Mouse (Mus musculus): ENCODE results near the gene Tmed8.
"Not testable (repeated sequence)": the region's sequence is repeated elsewhere in the genome, so short reads cannot be mapped to it uniquely, and the experiment has no call there.

Tmed8 gene

GRCm38 (mm10) chr12:87158099-87158498 lies 42.2 kb downstream of the Tmed8 start:
- no peak for DNase-seq

DNA sequence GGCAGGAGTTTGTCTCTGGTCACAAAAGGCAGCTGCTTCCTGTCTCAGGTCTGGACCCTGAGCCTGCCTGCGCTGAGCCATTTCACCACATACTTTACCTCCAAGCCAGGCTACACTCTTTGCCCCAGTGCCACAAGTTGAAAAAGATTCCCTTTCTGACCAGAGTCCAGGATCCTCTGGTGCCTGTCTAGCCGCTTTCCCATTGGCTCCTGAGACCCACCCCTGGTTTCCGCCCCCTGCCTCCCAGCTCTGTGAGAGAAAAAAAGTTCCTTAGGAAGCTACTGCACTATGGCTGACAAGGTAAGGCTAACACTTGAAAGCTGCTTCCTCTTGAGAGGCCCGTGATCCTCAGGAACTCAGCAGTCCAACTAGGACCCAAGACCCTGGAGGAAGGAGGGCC lies 42.9 kb downstream of the Tmed8 start:
- DNase-seq = no peak

- not testable (repeated sequence) for DNase-seq
Observed at GRCm38 (mm10) chr12:87154448-87154847, 45.8 kb downstream of the Tmed8 start.

- no peak for DNase-seq
Observed at GRCm38 (mm10) chr12:87149471-87149870, 50.8 kb downstream of the Tmed8 start.

DNA sequence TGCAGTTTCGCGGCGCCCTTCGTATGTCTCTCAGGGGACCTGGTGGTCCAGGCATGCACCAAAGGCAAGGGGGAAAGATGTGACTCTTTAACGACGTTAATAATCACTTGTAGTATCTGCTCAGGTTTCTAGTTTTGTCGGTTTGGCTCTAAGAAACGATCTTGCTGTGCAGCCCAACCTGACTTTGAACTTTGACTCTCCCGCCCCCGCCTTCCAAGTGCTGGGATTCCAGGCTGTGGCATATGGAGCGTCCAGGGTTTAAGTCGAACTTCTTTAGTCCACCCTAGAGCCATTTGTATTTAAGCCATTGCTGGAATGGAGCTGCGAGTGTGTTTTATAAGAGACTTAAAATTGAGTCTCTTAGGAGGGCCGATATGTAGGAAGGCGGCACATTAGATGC lies 52.1 kb downstream of the Tmed8 start:
- DNase-seq = peak in 1 of 2 experiments; percentile 17

DNA sequence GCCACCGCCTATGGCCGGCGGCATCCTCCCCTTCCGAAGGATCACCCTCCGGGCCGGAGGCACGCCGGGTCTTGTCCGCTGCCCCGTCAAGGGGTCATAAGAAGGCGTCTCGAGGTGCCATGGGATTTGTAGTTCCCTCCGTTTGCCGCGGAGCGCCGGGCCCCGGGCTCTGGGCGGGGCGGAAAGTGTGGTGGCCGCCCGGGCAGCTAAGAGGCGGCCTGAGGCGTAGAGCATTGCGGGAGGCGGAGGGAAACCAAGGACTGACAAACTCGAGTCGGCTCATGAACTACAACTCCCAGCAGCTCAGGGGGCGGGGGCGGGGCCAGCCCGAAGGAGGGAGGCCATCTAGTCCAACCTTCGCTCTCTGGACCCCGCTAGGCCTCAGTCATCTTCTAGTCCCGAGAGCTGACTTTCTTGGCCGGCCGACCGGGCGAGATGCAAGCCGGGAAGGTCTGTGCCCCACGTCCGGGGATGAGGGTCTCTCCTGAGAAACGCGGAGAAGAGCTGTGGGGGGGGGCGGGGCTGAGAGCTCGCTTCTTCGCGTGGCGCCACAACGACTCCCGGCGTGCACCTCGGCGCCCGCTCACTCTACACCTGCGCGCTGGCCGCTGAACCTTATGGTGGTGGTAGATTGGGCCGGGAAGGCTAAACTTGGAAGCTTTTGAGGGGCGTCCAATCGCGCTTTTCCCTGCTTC lies 52.7 kb downstream of the Tmed8 start, which contains the start of gene Pomt2:
Gene Pomt2, minus strand, starts transcription at position 574 of the 695 bp plus-strand sequence.
- DNase-seq = peak; percentile 88 to 92

GRCm38 (mm10) chr12:87146966-87147365 lies 53.3 kb downstream of the Tmed8 start, which contains the start of gene Gstz1:
Gene Gstz1 (plus strand): TSS chr12:87147165.
- peak; percentile 75 to 79 for DNase-seq

- DNase-seq = no peak
Observed at GRCm38 (mm10) chr12:87142156-87142555, 58.1 kb downstream of the Tmed8 start.

DNA sequence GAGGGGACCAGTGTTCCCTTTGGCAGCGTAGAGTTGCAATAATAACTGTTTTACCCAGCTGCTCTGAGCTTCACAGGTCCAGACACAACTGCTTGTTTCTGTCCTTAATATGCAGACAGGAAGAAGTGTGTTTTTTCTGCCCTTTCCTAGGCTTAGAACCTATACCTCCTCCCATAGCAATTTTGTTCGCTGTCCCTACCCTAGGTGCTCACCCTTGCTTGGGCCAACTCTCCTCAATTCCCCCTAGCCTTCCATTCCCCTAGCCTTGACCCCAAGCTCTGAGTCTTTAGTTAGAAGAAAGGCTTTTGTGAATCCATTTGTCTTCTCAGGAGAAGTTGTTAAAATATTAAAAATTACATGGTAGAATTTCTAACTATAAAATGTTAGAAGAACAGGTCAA lies 61.5 kb downstream of the Tmed8 start:
- no peak for DNase-seq

DNA sequence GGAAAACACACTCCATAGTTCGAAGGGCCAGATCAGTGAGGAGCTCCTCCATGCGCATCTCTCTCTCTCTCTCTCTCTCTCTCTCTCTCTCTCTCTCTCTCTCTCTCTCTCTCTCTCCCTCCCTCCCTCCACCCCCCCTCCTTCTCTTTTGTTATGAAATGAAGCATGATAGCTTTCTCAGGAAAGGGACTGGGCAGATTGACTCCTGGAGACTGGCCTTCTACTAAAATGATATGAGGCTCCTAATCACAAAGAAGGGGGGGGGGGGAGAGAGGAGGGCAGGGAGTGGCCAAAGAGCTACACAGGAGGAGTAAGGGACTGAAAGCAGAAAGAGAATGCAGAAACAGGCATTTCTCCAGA lies 61.9 kb downstream of the Tmed8 start:
- no peak for DNase-seq

DNA sequence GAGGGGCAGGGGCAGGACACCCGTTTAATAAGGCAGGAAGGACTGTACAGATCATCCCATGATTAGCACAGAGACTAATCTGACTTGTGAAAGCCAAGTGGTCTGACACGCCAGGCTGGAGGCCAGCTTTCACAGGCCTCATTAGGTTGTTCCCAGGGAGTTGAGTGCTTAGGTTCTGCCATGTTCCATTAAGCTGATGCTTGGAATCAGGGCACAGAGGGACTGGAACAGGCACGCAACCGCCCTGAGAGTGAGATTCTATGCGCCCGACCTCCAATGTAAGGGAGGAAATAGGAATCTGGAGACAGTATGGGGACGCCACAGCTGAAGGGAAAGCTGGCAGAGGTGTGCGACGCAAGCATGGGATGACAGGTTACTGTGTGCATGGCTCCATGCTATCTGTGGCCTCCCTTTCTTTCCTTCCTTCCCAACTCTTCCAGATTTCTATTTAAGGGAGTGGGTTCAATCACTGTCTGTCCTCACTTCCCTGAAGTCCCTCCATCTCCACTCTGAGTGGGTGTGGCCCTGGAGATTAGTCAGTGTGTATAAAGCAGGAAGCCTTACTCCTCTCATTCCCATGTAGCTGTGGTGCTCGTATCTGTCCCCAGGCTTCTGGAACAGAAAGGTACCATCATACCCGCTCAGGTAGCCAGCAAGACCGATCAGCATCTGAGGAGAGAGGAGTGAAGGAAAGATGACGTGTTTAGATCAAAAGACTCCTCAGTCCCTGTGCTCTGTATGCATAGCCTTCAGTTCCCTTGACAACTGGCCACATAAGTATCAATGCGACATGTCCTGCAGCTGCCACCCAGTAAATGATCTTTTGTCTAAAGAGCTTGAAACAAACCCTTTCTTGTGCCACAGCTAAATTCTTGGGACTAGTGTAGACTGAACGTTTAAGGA lies 62.6 kb downstream of the Tmed8 start:
- DNase-seq = no peak

DNA sequence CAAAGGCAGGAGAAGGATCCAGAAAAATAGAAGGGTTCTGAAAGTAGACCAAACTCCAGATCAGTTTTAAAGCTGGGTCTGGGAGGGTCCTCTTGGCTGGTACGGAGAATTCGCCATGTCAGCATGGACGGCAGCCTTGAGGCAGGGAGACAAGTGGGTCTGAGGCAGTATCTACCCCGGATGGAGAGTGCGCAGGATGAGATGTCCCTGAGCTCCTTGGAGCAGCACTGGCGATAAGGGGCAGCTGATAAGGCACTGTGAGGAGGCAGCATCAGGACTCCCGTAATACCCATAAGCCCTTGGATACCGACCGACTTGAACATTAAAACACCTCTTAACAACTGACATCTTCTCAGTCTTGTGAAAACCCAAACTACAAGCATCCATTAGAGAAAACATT lies 67.5 kb downstream of the Tmed8 start:
- no peak for DNase-seq

GRCm38 (mm10) chr12:87132210-87132609 lies 68.0 kb downstream of the Tmed8 start:
- DNase-seq = no peak

- no peak for DNase-seq
Observed at GRCm38 (mm10) chr12:87131619-87132018, 68.6 kb downstream of the Tmed8 start.

DNA sequence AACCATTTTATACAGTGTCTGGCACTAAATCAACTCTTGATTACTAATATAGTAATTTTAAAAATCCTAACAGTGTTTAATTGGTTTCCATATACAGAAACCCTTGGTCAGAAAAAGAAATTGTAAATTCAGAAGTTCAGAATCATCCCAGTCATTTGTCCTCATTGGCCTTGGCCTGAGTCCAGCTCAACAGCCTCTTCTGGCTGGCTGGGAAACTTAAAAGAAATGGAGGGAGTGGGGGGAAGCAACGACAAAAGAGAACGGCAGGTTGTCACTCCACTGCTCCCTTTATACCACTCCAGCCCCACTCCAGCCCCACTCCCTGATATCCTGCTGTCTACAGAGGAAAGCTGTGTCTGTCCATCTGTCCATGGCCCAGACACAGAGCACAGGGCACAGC lies 69.1 kb downstream of the Tmed8 start:
- no peak for DNase-seq

GRCm38 (mm10) chr12:87130224-87130623 lies 70.0 kb downstream of the Tmed8 start:
- DNase-seq = no peak

DNA sequence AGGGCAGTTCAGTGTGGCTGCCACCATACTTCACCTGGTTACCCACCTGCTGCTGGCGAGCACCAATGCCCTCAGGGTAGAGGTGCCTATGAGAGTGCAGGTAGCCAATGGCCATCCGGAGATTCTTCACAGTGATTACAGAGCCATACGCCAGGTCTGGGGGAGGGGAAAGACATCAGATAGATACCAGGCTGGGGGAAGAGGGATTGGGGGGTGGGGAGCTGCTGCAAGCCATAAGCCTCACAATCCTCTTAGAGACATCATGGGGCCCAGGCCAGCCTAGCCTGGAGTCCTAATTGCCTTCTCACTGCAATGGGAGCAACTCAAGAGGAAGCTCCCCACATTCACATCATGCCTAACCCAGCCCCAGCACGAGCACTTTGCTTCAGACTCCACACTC lies 73.0 kb downstream of the Tmed8 start:
- DNase-seq = no peak

- no peak for DNase-seq
Observed at GRCm38 (mm10) chr12:87121918-87122589, 78.2 kb downstream of the Tmed8 start.

All from cerebellum, postnatal 36 days (tissue).